In the genomic region with DNA sequence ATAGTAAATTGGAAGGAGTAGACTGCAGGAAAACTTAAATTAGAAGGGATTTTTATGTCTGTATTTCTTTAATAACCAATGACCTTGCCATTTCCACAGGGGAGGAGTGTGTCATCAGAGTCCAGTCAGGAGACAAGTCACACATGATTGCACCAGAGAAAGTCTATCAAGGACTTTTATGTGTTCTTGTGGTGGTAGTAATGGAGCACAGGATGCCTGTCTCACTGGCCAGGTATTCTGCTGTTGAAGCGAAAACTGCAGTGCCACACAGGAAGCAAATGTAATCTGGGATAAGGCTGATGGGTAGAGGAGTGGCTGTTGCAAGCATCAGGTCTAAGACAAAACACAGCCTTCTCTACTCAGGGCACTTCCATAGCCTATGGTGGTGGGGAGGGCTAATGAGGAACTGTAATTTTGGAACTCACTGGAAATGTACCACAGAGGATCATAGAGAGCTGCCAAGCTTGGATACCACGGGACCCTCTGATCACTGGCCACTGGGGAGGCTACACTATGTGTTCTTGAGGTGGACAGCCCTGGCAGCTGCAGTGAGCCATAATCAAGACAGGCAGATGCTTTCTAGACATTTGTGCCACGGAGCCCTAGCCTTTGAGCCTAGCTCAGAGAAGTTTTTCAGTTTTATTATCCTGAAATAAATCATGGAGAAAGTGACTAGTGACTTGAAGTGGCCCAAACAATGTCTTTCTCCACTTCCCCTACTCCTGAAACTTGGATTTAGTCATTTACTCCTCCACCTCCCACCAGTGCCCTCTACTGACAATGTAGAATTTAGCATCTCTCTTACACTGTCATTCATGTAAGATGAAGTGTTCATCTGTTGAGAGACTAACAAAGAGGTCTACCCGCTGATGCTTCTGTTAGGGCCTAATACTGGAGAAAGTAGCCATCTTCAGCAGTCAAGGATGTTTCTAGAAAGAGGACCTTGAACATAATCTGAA, we compare ENCODE assay signal across 11 mouse cellular contexts.
A peak's percentile ranks its signal among the peaks of the same experiment; 100 is the strongest.
DNase-seq lines count a peak whose midpoint lies in the region; ATAC-seq and TF ChIP-seq lines count a peak whose summit lies in the region.
"Had no signal": no experiment of that assay in that cellular context is flagged by ENCODE, and none has a peak within 500 bp of the region (broad histone marks: within the 10 kb centered on the region; RNA-seq: fewer than 3 reads in every experiment).

No protein-coding gene starts in this region.

- ATAC-seq in heart, embryonic 12.5 days (ENCODE audit: insufficient number of reproducible peaks, low FRiP score) = no peak
- ATAC-seq in liver, embryonic 14.5 days (ENCODE audit: insufficient read depth) = no peak
- ATAC-seq in liver, embryonic 11.5 days (replicated peaks; ENCODE audit: low FRiP score) = no peak

- H3K36me3 ChIP-seq in heart, embryonic 12.5 days = no peaks in the 10 kb centered on the region
- no peaks in the 10 kb centered on the region for H3K36me3 ChIP-seq in liver, embryonic 14.5 days (replicated peaks; ENCODE audit: control insufficient read depth, insufficient read depth, low read depth)
- H3K36me3 ChIP-seq in forebrain, embryonic 10.5 days (replicated peaks) = no peaks in the 10 kb centered on the region
- H3K36me3 ChIP-seq in liver, embryonic 11.5 days (ENCODE audit: control insufficient read depth, insufficient read depth, low read length) = no peaks in the 10 kb centered on the region
- H3K36me3 ChIP-seq: liver, embryonic 13.5 days; neural tube, embryonic 12.5 days had no signal

- H3K4me1 ChIP-seq in heart, embryonic 12.5 days (replicated peaks) = 0 out of 2 replicates have a peak, but pooled peaks cover 4% of the 10 kb centered on the region
- H3K4me1 ChIP-seq in liver, embryonic 14.5 days (replicated peaks; ENCODE audit: control insufficient read depth in 2 of 2, insufficient read depth in 2 of 2, low read length in 1 of 2) = peaks cover 0 to 8% of the 10 kb centered on the region in 2 experiments; a peak in 1 of 4 replicates
- H3K4me1 ChIP-seq in forebrain, embryonic 10.5 days = no peaks in the 10 kb centered on the region
- H3K4me1 ChIP-seq in liver, embryonic 11.5 days (replicated peaks; ENCODE audit: control insufficient read depth, insufficient read depth, low read length) = no peaks in the 10 kb centered on the region
- H3K4me1 ChIP-seq: liver, embryonic 13.5 days; neural tube, embryonic 12.5 days had no signal

- H3K27ac ChIP-seq in heart, embryonic 12.5 days (ENCODE audit: poor library complexity, severe bottlenecking) = no peak overlapping the region
- no peak overlapping the region for H3K27ac ChIP-seq in liver, embryonic 14.5 days
- H3K27ac ChIP-seq in forebrain, embryonic 10.5 days = no peak overlapping the region
- no peak overlapping the region for H3K27ac ChIP-seq in liver, embryonic 11.5 days (ENCODE audit: low read depth, low read length)
- H3K27ac ChIP-seq: liver, embryonic 13.5 days; neural tube, embryonic 12.5 days had no signal

- peak; percentile 64 for DNase-seq in heart, adult 11 months
- no peak for DNase-seq in liver, embryonic 14.5 days (ENCODE audit: low read depth in 3 of 3, low spot score in 3 of 3)
- DNase-seq in liver = no peak
- DNase-seq in ZHBTc4 (ENCODE audit: low read depth, low spot score) = peak; percentile 4
- peak; percentile 63 for DNase-seq in lung, postnatal 10 days
- DNase-seq in forebrain, embryonic 10.5 days (ENCODE audit: extremely low spot score, low spot score) = no peak
- no peak for DNase-seq in liver, embryonic 11.5 days (ENCODE audit: low spot score)
- DNase-seq: kidney, adult 18-20 months; liver, embryonic 13.5 days had no signal

- no peak for TF ChIP-seq EP300 in liver, embryonic 14.5 days (IDR thresholded peaks at IDR 0.05; ENCODE audit: low read depth)

- H3K9me3 ChIP-seq in heart, embryonic 12.5 days (replicated peaks) = no peaks in the 10 kb centered on the region
- H3K9me3 ChIP-seq in liver, embryonic 14.5 days (ENCODE audit: control insufficient read depth, low read length) = no peaks in the 10 kb centered on the region
- no peaks in the 10 kb centered on the region for H3K9me3 ChIP-seq in forebrain, embryonic 10.5 days
- H3K9me3 ChIP-seq in liver, embryonic 11.5 days (ENCODE audit: control insufficient read depth, low read length) = no peaks in the 10 kb centered on the region
- H3K9me3 ChIP-seq: liver, embryonic 13.5 days; neural tube, embryonic 12.5 days had no signal

- H3K27me3 ChIP-seq in heart, embryonic 12.5 days (replicated peaks) = no peaks in the 10 kb centered on the region
- H3K27me3 ChIP-seq in liver, embryonic 14.5 days (ENCODE audit: control insufficient read depth, insufficient read depth, low read length) = no peaks in the 10 kb centered on the region
- no peaks in the 10 kb centered on the region for H3K27me3 ChIP-seq in forebrain, embryonic 10.5 days (ENCODE audit: poor library complexity, severe bottlenecking)
- no peaks in the 10 kb centered on the region for H3K27me3 ChIP-seq in liver, embryonic 11.5 days (replicated peaks; ENCODE audit: control insufficient read depth, insufficient read depth, low read length)
- H3K27me3 ChIP-seq: liver, embryonic 13.5 days; neural tube, embryonic 12.5 days had no signal

- no peak overlapping the region for H3K9ac ChIP-seq in heart, embryonic 12.5 days
- no peak overlapping the region for H3K9ac ChIP-seq in liver, embryonic 14.5 days (replicated peaks)
- H3K9ac ChIP-seq in liver, embryonic 11.5 days (ENCODE audit: low read depth, low read length) = no peak overlapping the region
- H3K9ac ChIP-seq: liver, embryonic 13.5 days; neural tube, embryonic 12.5 days had no signal

- WGBS in heart, embryonic 12.5 days = 71% methylated on average over 4 of the region's 4 CpGs
- 40% methylated on average over 4 of the region's 4 CpGs for WGBS in liver, embryonic 14.5 days (ENCODE audit: insufficient replicate concordance)
- WGBS in forebrain, embryonic 10.5 days = 81% methylated on average over 4 of the region's 4 CpGs
- WGBS in liver, embryonic 11.5 days = 53% methylated on average over 4 of the region's 4 CpGs

- H3K4me2 ChIP-seq in heart, embryonic 12.5 days = no peak overlapping the region
- no peak overlapping the region for H3K4me2 ChIP-seq in liver, embryonic 14.5 days (ENCODE audit: low read depth)
- no peak overlapping the region for H3K4me2 ChIP-seq in liver, embryonic 11.5 days
- H3K4me2 ChIP-seq: liver, embryonic 13.5 days; neural tube, embryonic 12.5 days had no signal

- H3K4me3 ChIP-seq in heart, embryonic 12.5 days = no peak overlapping the region
- no peak overlapping the region for H3K4me3 ChIP-seq in liver, embryonic 14.5 days (ENCODE audit: insufficient read depth in 1 of 2, low read depth in 2 of 2, low read length in 2 of 2)
- no peak overlapping the region for H3K4me3 ChIP-seq in forebrain, embryonic 10.5 days
- H3K4me3 ChIP-seq in liver, embryonic 11.5 days (ENCODE audit: low read depth, low read length) = no peak overlapping the region
- H3K4me3 ChIP-seq: liver, embryonic 13.5 days; neural tube, embryonic 12.5 days had no signal

- peak; percentile 25; the same call in 1 of the 2 replicates for TF ChIP-seq CTCF in liver, embryonic 14.5 days (IDR thresholded peaks at IDR 0.05; ENCODE audit: low read depth)

Comparison
In these comparisons a context has a peak if more than half of its experiments do, and no peak if none do; other contexts are left out.
1. DNase-seq: peak in heart, adult 11 months (single experiment), ZHBTc4 (single experiment) and lung, postnatal 10 days (single experiment); none in liver, embryonic 14.5 days (0 of 3), liver (single experiment), forebrain, embryonic 10.5 days (single experiment) and liver, embryonic 11.5 days (single experiment).